Mouse (Mus musculus): ENCODE measurements around the gene Cpne9. TPM values are rescaled to one million over a fixed set of nuclear protein-coding genes. Genes with fewer than 3 reads are reported as not detected.
"Not testable (repeated sequence)": the region's sequence is repeated elsewhere in the genome, so short reads cannot be mapped to it uniquely, and the experiment has no call there.

Cpne9 gene
- polyA plus RNA-seq, 1 experiment from 2014 or later = 0.10 TPM

DNA sequence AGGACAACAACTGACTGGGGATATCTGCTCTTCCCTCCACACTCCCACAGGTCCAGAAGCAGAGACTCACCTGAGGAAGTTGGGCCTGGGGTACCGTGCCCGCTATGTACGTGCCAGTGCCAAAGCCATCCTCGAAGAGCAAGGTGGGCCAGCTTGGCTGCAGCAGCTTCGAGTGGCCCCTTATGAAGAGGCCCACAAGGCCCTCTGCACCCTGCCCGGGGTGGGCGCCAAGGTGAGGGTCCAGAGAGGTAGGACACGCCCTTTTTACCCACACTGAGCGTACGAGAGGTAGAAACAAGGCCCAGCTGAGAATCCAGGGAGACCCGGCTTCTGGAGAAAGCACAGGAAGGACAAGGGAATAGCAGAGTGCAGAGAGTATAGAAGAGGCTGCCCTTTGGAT, 49.6 kb downstream of the Cpne9 start:
- 92% methylated on average over 11 of the region's 11 CpGs for WGBS
- H3K4me1 ChIP-seq = peaks cover 5% of the 10 kb centered on the region; the same call in 1 of the 2 replicates
- peaks cover 49% of the 10 kb centered on the region for H3K36me3 ChIP-seq

DNA sequence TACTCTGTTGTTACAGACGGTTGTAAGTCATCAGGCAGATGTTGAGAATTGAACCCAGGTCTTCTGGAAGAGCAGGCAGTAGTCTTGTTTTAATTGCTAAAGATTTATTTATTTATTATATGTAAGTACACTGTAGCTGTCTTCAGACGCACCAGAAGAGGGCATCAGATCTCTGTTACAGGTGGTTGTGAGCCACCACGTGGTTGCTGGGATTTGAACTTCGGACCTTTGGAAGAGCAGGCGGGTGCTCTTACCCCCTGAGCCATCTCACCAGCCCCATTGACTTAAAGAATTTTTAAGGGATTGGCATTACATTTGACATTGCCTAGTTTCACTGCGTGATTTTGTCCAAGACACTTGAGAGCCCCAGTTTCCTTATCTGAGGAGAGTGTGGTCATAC, 50.6 kb downstream of the Cpne9 start:
- H3K9me3 ChIP-seq; H3K4me1 ChIP-seq; H3K27me3 ChIP-seq; ATAC-seq (ENCODE audit: insufficient number of reproducible peaks, low FRiP score, low TSS enrichment, low read depth); H3K4me3 ChIP-seq; H3K27ac ChIP-seq; H3K4me2 ChIP-seq; H3K9ac ChIP-seq: not testable (repeated sequence)
- H3K36me3 ChIP-seq = peaks cover 57% of the 10 kb centered on the region
- WGBS = 78% methylated on average over 6 of the region's 6 CpGs

More for the DNA sequence above, 49.6 kb downstream of the Cpne9 start:
- ATAC-seq (ENCODE audit: insufficient number of reproducible peaks, low FRiP score, low TSS enrichment, low read depth) = no peak
- Histone ChIP-seq H3K9ac (no peak overlapping the region), H3K27me3 (no peaks in the 10 kb centered on the region), H3K9me3 (no peaks in the 10 kb centered on the region), H3K27ac (no peak overlapping the region), H3K4me3 (no peak overlapping the region), H3K4me2 (no peak overlapping the region)

DNA sequence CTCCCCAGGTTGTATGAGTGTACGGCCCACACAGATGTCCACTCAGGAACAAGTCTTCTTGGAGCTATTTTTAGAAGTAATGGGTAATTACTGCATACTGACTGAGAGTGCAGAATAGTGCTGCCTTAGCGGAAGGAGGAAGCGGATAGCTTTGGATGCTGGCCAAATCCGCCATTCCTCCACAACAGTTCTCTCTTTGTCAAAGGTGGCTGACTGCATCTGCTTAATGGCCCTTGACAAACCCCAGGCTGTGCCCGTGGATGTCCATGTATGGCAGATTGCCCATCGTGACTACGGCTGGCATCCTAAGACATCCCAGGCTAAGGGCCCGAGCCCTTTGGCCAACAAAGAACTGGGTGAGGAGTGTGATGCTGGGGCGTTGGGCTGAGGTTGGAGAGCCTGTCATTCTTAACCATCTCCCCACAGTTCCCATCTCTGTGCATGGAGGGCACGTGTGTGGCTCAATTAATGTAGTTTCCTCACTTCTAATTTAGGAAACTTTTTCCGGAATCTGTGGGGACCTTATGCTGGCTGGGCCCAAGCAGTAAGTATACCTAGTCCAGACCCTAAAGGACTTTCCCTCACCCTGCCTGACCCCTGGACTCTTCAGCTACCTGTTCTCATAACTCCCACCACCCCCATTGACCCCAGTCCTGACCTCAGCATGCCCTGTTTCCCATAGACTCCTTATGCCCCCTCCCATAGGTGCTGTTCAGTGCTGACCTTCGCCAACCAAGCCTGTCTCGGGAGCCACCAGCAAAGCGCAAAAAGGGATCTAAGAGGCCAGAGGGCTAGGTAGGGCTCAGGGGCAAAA, 51.2 kb downstream of the Cpne9 start:
- Histone ChIP-seq H3K27ac (peak overlapping the region; percentile 63), H3K4me2 (no peak overlapping the region)
- peak; percentile 46; the same call in 1 of the 2 replicates for ATAC-seq (ENCODE audit: insufficient number of reproducible peaks, low FRiP score, low TSS enrichment, low read depth)

DNA sequence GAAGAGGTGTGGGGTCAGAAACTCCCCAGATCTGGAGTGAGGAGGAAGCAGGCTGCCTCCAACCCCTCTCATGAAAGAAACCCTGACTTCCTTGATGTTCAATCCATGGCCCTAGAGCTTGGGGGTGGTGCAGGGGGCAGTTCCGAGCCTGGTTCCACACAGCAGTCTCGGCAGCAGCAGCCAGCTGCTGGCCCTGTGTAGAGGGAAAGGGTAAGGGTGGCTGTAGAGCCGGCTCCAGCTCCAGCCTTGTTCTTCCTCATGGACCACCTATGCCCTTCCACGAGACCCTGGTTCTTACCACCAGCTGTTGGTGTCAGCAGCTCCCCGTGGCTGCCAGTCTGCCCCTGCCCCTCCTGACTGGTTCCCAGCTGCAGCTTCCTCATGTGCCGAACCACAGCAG, 52.1 kb downstream of the Cpne9 start:
- no peak for ATAC-seq (ENCODE audit: insufficient number of reproducible peaks, low FRiP score, low TSS enrichment, low read depth)
- H3K4me1 ChIP-seq = peaks cover 5% of the 10 kb centered on the region; the same call in 1 of the 2 replicates
- peaks cover 68% of the 10 kb centered on the region for H3K36me3 ChIP-seq
- H3K9ac ChIP-seq = no peak overlapping the region
- no peak overlapping the region for H3K4me3 ChIP-seq
- no peak overlapping the region for H3K27ac ChIP-seq
- no peaks in the 10 kb centered on the region for H3K27me3 ChIP-seq
- WGBS = 75% methylated on average over 6 of the region's 6 CpGs
- no peaks in the 10 kb centered on the region for H3K9me3 ChIP-seq
- no peak overlapping the region for H3K4me2 ChIP-seq

More for the DNA sequence above, 51.2 kb downstream of the Cpne9 start:
- 74% methylated on average over 14 of the region's 14 CpGs for WGBS
- Histone ChIP-seq H3K9ac (no peak overlapping the region), H3K4me3 (no peak overlapping the region), H3K9me3 (no peaks in the 10 kb centered on the region), H3K4me1 (peaks cover 5% of the 10 kb centered on the region; the same call in 1 of the 2 replicates), H3K27me3 (no peaks in the 10 kb centered on the region), H3K36me3 (peaks cover 63% of the 10 kb centered on the region)

DNA sequence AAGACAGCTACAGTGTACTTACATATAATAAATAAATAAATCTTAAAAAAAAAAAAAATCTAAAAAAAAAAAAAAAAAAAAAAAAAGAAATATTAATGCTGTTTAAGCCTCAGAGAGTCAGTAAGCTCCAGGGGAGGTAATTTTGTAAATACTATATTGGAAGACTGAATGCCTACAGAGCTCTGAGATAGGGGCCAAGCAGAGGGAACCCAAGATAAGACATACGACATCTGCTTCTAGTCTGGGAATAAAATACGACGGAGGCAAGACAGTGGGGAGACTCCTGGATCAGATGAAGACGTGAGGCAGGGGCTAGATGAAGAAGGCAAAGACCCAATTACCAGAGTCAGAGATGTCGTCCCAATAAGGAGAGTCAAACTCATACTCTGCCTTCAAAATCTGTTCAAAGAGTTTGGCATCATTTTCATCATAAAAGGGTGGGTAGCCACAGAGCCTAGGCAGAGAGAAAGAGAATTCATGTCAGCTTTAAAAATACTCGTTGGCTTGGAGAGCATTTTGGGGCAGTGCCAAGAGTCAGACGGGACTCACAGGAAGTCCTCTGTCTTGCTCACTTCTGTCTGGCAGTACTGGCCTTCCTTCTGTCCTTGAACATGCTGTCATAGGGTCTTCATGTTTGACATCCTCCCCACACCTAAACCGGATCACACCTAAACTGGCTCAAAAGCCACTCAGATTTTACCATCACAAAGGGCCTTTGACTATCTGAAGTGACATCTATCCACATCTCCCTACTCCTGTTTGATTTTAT, 54.9 kb downstream of the Cpne9 start:
- Histone ChIP-seq H3K36me3 (peaks cover 82% of the 10 kb centered on the region), H3K27me3 (no peaks in the 10 kb centered on the region), H3K4me3 (no peak overlapping the region), H3K4me1 (peaks cover 10% of the 10 kb centered on the region; the same call in 1 of the 2 replicates), H3K9ac (no peak overlapping the region), H3K4me2 (no peak overlapping the region), H3K27ac (no peak overlapping the region), H3K9me3 (no peaks in the 10 kb centered on the region)
- 70% methylated on average over 8 of the region's 8 CpGs for WGBS
- ATAC-seq (ENCODE audit: insufficient number of reproducible peaks, low FRiP score, low TSS enrichment, low read depth) = no peak

DNA sequence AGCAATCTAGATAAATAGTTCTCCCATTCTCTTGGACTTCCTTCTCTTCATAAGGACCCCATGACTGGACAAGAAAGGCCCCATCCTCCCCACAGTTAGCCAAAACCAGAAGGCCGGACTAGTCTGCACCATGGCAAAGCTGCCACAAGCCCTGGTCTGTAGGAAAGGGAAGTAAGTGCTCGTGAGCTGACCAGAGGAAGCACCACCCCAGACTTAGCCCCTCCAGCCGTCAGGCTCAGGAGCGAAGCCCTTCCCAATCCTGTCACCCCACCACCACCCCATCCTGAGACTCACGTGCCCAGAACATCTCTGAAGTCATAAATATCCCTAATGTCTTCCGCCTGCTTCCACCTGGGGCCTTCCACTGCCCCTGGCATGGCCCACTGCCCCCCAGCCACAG, 59.5 kb downstream of the Cpne9 start:
- Histone ChIP-seq H3K27me3 (no peaks in the 10 kb centered on the region), H3K9me3 (no peaks in the 10 kb centered on the region), H3K4me2 (no peak overlapping the region), H3K4me1 (peaks cover 25% of the 10 kb centered on the region), H3K4me3 (0 out of 2 replicates have a peak overlapping the region, but pooled peaks have one; percentile 1), H3K36me3 (peaks cover 42% of the 10 kb centered on the region), H3K9ac (no peak overlapping the region), H3K27ac (0 out of 2 replicates have a peak overlapping the region, but pooled peaks have one; percentile 33)
- ATAC-seq (ENCODE audit: insufficient number of reproducible peaks, low FRiP score, low TSS enrichment, low read depth) = no peak
- 65% methylated on average over 6 of the region's 6 CpGs for WGBS

DNA sequence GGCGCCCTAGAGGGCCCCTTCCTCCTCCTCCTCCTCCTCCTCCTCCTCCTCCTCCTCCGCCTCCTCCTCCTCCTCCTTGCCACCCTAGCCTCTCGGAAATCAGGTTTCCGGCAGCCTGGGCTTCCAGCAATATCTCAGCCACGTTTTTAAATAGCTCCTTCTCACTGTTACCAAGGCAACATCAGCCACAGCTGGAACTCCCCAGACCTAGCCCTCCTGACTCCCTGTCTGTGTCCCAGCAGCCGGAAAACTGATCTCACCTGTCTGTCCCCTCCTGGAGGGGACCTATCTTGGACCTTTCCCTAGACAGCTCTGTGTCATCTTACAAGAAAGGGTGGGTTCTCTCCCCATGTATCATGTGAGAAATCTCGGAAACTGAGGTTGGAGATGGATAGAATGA, 60.2 kb downstream of the Cpne9 start:
- Histone ChIP-seq H3K9me3 (no peaks in the 10 kb centered on the region), H3K9ac (no peak overlapping the region; the same call in 1 of the 2 replicates), H3K27ac (no peak overlapping the region), H3K27me3 (no peaks in the 10 kb centered on the region), H3K4me2 (peak overlapping the region; percentile 52), H3K4me1 (peaks cover 25% of the 10 kb centered on the region), H3K36me3 (peaks cover 38% of the 10 kb centered on the region), H3K4me3 (peak overlapping the region; percentile 60; the same call in 1 of the 2 replicates)
- ATAC-seq (ENCODE audit: insufficient number of reproducible peaks, low FRiP score, low TSS enrichment, low read depth) = no peak
- WGBS = 54% methylated on average over 3 of the region's 7 CpGs

DNA sequence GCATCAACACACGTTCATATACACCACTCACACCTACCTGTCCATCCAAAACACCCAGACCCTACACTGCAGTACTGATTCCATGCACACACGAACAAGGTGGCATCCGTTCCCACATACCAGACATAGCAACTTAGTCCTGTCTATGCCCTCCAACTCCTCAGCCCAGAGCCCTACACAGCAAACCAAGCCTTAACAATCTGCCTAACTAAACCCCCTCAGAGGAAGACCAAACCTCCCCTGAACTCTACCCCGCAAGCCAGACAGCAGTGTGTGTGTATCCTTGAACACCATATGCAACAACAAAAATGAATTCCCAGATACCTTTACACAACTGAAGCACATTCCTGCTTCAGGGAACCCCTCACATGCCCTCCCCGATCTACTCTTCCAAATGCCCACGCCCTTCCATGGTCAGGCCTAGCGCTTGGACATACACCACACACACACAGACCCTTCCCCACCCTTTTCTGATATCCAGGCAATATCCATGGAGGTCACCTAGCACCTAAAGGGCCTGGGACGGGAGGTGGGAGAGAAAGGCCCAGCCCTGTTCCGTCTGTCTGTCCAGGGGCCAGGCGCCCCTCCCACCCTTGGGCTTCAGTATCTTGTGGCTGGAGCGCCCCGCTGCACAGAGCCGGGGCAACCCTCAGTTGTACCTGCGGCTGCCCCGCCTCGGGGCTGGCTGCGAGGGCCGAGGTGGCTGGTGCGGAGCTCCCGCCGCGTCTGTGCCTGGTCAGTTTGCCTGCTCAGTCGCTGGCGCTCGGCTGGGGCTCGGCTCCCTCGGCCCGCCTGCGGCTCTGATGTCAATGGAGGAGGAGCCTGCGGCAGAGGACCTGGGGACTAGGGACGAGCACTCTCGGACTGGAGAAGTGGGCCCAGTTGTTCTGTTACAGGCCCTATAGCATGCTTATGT, 61.3 kb downstream of the Cpne9 start, which contains the start of gene Camk1:
Gene Camk1, minus strand, starts transcription at position 808 of the 916 bp plus-strand sequence.
- ATAC-seq (ENCODE audit: insufficient number of reproducible peaks, low FRiP score, low TSS enrichment, low read depth) = peak; percentile 82
- H3K4me3 ChIP-seq = peak within 1 kb of the TSS; percentile 60
- no peaks in the 10 kb centered on the region for H3K27me3 ChIP-seq
- H3K9me3 ChIP-seq = no peaks in the 10 kb centered on the region
- H3K36me3 ChIP-seq = peaks cover 26% of the 10 kb centered on the region
- peak within 1 kb of the TSS; percentile 52 for H3K4me2 ChIP-seq
- peak within 1 kb of the TSS; percentile 51 for H3K27ac ChIP-seq
- 14% methylated on average over 32 of the region's 32 CpGs for WGBS
- peaks cover 25% of the 10 kb centered on the region for H3K4me1 ChIP-seq
- peak within 1 kb of the TSS; percentile 72 for H3K9ac ChIP-seq

DNA sequence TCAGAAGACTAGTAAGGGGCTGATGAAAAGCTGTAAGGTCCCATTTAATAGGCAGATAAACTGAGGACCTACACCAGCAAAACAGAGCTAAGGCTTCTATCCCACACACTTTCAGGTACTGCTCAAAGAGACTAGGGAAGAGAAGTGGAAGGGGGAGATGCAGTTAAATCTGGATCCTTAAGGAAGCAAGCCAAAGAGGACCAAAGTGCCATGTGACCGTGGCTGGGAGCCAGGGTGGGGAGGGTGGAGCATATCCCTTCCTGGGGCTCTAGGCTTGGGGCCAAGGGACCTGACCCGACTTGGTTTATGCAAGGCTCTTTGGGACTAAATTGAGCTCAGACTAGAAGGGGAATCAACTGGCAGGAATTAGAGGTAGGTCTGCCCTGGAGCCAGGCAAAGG, 62.2 kb downstream of the Cpne9 start:
- H3K4me2 ChIP-seq = peak overlapping the region; percentile 52
- no peaks in the 10 kb centered on the region for H3K27me3 ChIP-seq
- H3K27ac ChIP-seq = peak overlapping the region; percentile 51; the same call in 1 of the 2 replicates
- peak overlapping the region; percentile 60 for H3K4me3 ChIP-seq
- peak overlapping the region; percentile 72; the same call in 1 of the 2 replicates for H3K9ac ChIP-seq
- peaks cover 25% of the 10 kb centered on the region for H3K4me1 ChIP-seq
- no peaks in the 10 kb centered on the region for H3K9me3 ChIP-seq
- peaks cover 18% of the 10 kb centered on the region for H3K36me3 ChIP-seq
- WGBS = 39% methylated on average over 2 of the region's 2 CpGs
- no peak for ATAC-seq (ENCODE audit: insufficient number of reproducible peaks, low FRiP score, low TSS enrichment, low read depth)

DNA sequence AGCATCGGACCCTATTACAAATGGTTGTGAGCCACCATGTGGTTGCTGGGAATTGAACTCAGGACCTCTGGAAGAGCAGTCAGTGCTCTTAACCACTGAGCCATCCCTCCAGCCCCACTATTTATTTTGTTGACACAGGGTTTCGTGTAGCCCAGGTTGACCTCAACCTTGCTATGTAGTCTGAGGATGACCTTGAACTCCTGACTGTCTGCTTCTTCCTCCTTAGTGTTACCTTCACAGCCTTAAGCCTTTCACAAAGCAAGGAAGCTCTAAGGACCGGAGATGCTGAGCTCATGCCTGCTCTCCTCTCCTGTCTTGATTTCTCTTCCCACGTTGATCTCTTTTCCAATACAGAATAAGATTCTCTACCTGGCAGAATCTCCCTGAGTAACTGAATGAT, 64.8 kb downstream of the Cpne9 start:
- no peaks in the 10 kb centered on the region for H3K9me3 ChIP-seq
- no peak overlapping the region for H3K4me3 ChIP-seq
- no peaks in the 10 kb centered on the region for H3K27me3 ChIP-seq
- H3K4me2 ChIP-seq = no peak overlapping the region
- no peaks in the 10 kb centered on the region for H3K36me3 ChIP-seq
- no peak overlapping the region for H3K27ac ChIP-seq
- peaks cover 21% of the 10 kb centered on the region for H3K4me1 ChIP-seq
- 74% methylated on average over 4 of the region's 4 CpGs for WGBS
- H3K9ac ChIP-seq = no peak overlapping the region
- no peak for ATAC-seq (ENCODE audit: insufficient number of reproducible peaks, low FRiP score, low TSS enrichment, low read depth)

DNA sequence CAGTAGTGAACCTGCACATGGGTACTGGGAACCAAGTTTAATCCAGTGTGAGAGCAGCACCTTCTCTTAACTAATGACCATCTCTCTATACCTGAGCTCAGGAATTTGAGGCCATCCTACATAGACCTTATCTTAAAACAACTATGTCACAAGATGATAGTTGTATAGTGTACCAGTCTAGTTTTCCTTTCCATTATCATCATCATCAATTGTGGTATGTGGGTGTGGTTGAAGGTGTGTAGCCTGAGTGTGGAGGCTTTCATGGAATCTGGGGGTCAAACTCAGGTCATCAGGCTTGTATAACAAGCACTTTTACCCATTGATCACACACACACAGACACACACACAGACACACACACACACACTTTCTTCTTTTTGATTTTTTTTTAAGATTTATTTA, 68.4 kb downstream of the Cpne9 start:
- no peak for ATAC-seq (ENCODE audit: insufficient number of reproducible peaks, low FRiP score, low TSS enrichment, low read depth)
- no peaks in the 10 kb centered on the region for H3K36me3 ChIP-seq
- H3K4me1 ChIP-seq = no peaks in the 10 kb centered on the region
- H3K9me3 ChIP-seq = no peaks in the 10 kb centered on the region
- H3K27me3 ChIP-seq = no peaks in the 10 kb centered on the region
- H3K4me3 ChIP-seq = no peak overlapping the region
- no peak overlapping the region for H3K9ac ChIP-seq
- H3K27ac ChIP-seq = no peak overlapping the region
- H3K4me2 ChIP-seq = no peak overlapping the region

All from limb, embryonic 15.5 days (tissue).